Mouse (Mus musculus) hindbrain, embryonic 15.5 days (tissue): ENCODE data around the gene Jak2. TPM values are rescaled to one million over a fixed set of nuclear protein-coding genes. Genes with fewer than 3 reads are reported as not detected.
A peak's percentile ranks its signal among the peaks of the same experiment; 100 is the strongest.

ENCODE experiments used
- ATAC-seq: fragments of 200-750 bp; cut with Nextera tagmentation; 2 replicates; pipeline ENCODE4 v1.8.0; 2017; ENCODE audit warnings: low read depth, moderate number of reproducible peaks, moderate TSS enrichment; ENCODE audit not compliant: low FRiP score
- H3K27ac ChIP-seq: fragments of 300-500 bp; sonication (generic); replicated peaks from 2 replicates; pipeline ENCODE4 v1.5.1; 2015; ENCODE audit warnings: mild to moderate bottlenecking, inconsistent platforms
- H3K27me3 ChIP-seq: fragments of 300-500 bp; sonication (generic); 2 replicates; pipeline ENCODE4 v1.6.1; 2015; ENCODE audit warnings: control low read depth, inconsistent platforms
- H3K36me3 ChIP-seq: fragments of 300-500 bp; sonication (generic); 2 replicates; pipeline ENCODE4 v1.6.1; 2015; ENCODE audit warnings: control low read depth, inconsistent platforms
- H3K4me1 ChIP-seq: fragments of 300-500 bp; sonication (generic); replicated peaks from 2 replicates; pipeline ENCODE4 v1.6.1; 2015; ENCODE audit warnings: control low read depth, inconsistent platforms
- H3K4me2 ChIP-seq: fragments of 300-500 bp; sonication (generic); 2 replicates; pipeline ENCODE4 v1.6.1; 2015; ENCODE audit warnings: moderate library complexity, mild to moderate bottlenecking, inconsistent platforms
- H3K4me3 ChIP-seq: fragments of 300-500 bp; sonication (generic); 2 replicates; pipeline ENCODE4 v1.5.1; 2015; ENCODE audit warnings: mild to moderate bottlenecking, inconsistent platforms
- H3K9ac ChIP-seq: fragments of 300-500 bp; sonication (generic); 2 replicates; pipeline ENCODE4 v1.6.1; 2015; ENCODE audit warnings: inconsistent platforms
- H3K9me3 ChIP-seq: fragments of 300-500 bp; sonication (generic); 2 replicates; pipeline ENCODE4 v1.6.1; 2016; ENCODE audit warnings: control low read depth, inconsistent platforms
- WGBS: fragments of 180-500 bp; shearing (Covaris S2); methylation state at CpG from one replicate; pipeline ENCODE4 v1.1.7; 2015; 5-methylcytosine and 5-hydroxymethylcytosine counted together
- polyA plus RNA-seq: library from polyadenylated mRNA; unstranded; fragments of >200 nt; fragmentation: Nextera tagmentation; extraction: Ambion mirVana; gene quantifications from 2 replicates; pipeline ENCODE4 v1.2.1, GENCODE M21; 2015

The Jak2 gene
- polyA plus RNA-seq: 13.9 and 15.4 TPM in 2 replicates

GRCm38 (mm10) chr19:29251191-29251957 lies at the start of gene Jak2:
Gene Jak2 (plus strand): TSS chr19:29251828.
- Histone ChIP-seq H3K36me3 (no peaks in the 10 kb centered on the region), H3K9ac (peak within 1 kb of the TSS; percentile 91), H3K4me2 (peak within 1 kb of the TSS; percentile 82), H3K9me3 (no peaks in the 10 kb centered on the region), H3K27me3 (no peaks in the 10 kb centered on the region), H3K4me3 (peak within 1 kb of the TSS; percentile 91), H3K27ac (peak within 1 kb of the TSS; percentile 98), H3K4me1 (peaks cover 57% of the 10 kb centered on the region)
- peak; percentile 95 for ATAC-seq
- under 1% methylated on average over 70 of the region's 114 CpGs for WGBS

GRCm38 (mm10) chr19:29203337-29203736 lies 48.3 kb upstream of the Jak2 start:
- Histone ChIP-seq H3K36me3 (no peaks in the 10 kb centered on the region), H3K27me3 (no peaks in the 10 kb centered on the region), H3K4me2 (no peak overlapping the region), H3K4me3 (no peak overlapping the region), H3K4me1 (no peaks in the 10 kb centered on the region), H3K9ac (no peak overlapping the region), H3K9me3 (no peaks in the 10 kb centered on the region), H3K27ac (no peak overlapping the region)
- 67% methylated on average over 2 of the region's 2 CpGs for WGBS
- ATAC-seq: no peak

- Histone ChIP-seq H3K9me3 (no peaks in the 10 kb centered on the region), H3K4me3 (no peak overlapping the region), H3K4me1 (no peaks in the 10 kb centered on the region), H3K27me3 (no peaks in the 10 kb centered on the region), H3K36me3 (no peaks in the 10 kb centered on the region), H3K9ac (no peak overlapping the region), H3K27ac (no peak overlapping the region), H3K4me2 (no peak overlapping the region)
- ATAC-seq: no peak
- WGBS: 74% methylated on average over 4 of the region's 4 CpGs
Measured at GRCm38 (mm10) chr19:29204583-29204982, 47.0 kb upstream of the Jak2 start.

GRCm38 (mm10) chr19:29205267-29205666 lies 46.4 kb upstream of the Jak2 start:
- no peak overlapping the region for H3K9ac ChIP-seq
- H3K27ac ChIP-seq: no peak overlapping the region
- H3K4me3 ChIP-seq: no peak overlapping the region
- ATAC-seq: no peak
- H3K36me3 ChIP-seq: no peaks in the 10 kb centered on the region
- H3K27me3 ChIP-seq: no peaks in the 10 kb centered on the region
- WGBS: 74% methylated on average over 2 of the region's 2 CpGs
- H3K9me3 ChIP-seq: no peaks in the 10 kb centered on the region
- no peaks in the 10 kb centered on the region for H3K4me1 ChIP-seq
- no peak overlapping the region for H3K4me2 ChIP-seq

GRCm38 (mm10) chr19:29209898-29210297 lies 41.7 kb upstream of the Jak2 start:
- 91% methylated on average over 7 of the region's 7 CpGs for WGBS
- Histone ChIP-seq H3K4me1 (no peaks in the 10 kb centered on the region), H3K4me3 (no peak overlapping the region), H3K9ac (no peak overlapping the region), H3K36me3 (no peaks in the 10 kb centered on the region), H3K27ac (no peak overlapping the region), H3K27me3 (no peaks in the 10 kb centered on the region), H3K4me2 (no peak overlapping the region), H3K9me3 (no peaks in the 10 kb centered on the region)
- no peak for ATAC-seq

- 96% methylated on average over 9 of the region's 9 CpGs for WGBS
- no peak overlapping the region for H3K4me2 ChIP-seq
- no peak overlapping the region for H3K4me3 ChIP-seq
- H3K9me3 ChIP-seq: no peaks in the 10 kb centered on the region
- no peak overlapping the region for H3K27ac ChIP-seq
- no peaks in the 10 kb centered on the region for H3K4me1 ChIP-seq
- ATAC-seq: no peak
- H3K36me3 ChIP-seq: no peaks in the 10 kb centered on the region
- no peaks in the 10 kb centered on the region for H3K27me3 ChIP-seq
- no peak overlapping the region for H3K9ac ChIP-seq
Measured at GRCm38 (mm10) chr19:29210319-29210718, 41.3 kb upstream of the Jak2 start.

- H3K27me3 ChIP-seq: no peaks in the 10 kb centered on the region
- H3K27ac ChIP-seq: no peak overlapping the region
- ATAC-seq: no peak
- H3K4me2 ChIP-seq: no peak overlapping the region
- H3K4me3 ChIP-seq: no peak overlapping the region
- no peaks in the 10 kb centered on the region for H3K36me3 ChIP-seq
- 44% methylated on average over 8 of the region's 8 CpGs for WGBS
- no peak overlapping the region for H3K9ac ChIP-seq
- no peaks in the 10 kb centered on the region for H3K4me1 ChIP-seq
- H3K9me3 ChIP-seq: no peaks in the 10 kb centered on the region
Measured at GRCm38 (mm10) chr19:29215811-29216509, 35.7 kb upstream of the Jak2 start.

- ATAC-seq: no peak
- Histone ChIP-seq H3K27ac (no peak overlapping the region), H3K4me2 (no peak overlapping the region), H3K36me3 (no peaks in the 10 kb centered on the region), H3K9ac (no peak overlapping the region), H3K4me3 (no peak overlapping the region), H3K27me3 (no peaks in the 10 kb centered on the region), H3K9me3 (no peaks in the 10 kb centered on the region), H3K4me1 (no peaks in the 10 kb centered on the region)
- 79% methylated on average over 4 of the region's 4 CpGs for WGBS
Measured at GRCm38 (mm10) chr19:29221867-29222266, 29.8 kb upstream of the Jak2 start.

GRCm38 (mm10) chr19:29224968-29225367 lies 26.7 kb upstream of the Jak2 start:
- no peaks in the 10 kb centered on the region for H3K36me3 ChIP-seq
- ATAC-seq: no peak

GRCm38 (mm10) chr19:29226996-29227395 lies 24.6 kb upstream of the Jak2 start:
- no peaks in the 10 kb centered on the region for H3K4me1 ChIP-seq
- no peak for ATAC-seq
- WGBS: 75% methylated on average over 1 of the region's 1 CpGs
- H3K4me3 ChIP-seq: no peak overlapping the region
- no peaks in the 10 kb centered on the region for H3K9me3 ChIP-seq
- no peak overlapping the region for H3K27ac ChIP-seq
- H3K4me2 ChIP-seq: no peak overlapping the region
- H3K27me3 ChIP-seq: no peaks in the 10 kb centered on the region
- H3K9ac ChIP-seq: no peak overlapping the region
- no peaks in the 10 kb centered on the region for H3K36me3 ChIP-seq

More at GRCm38 (mm10) chr19:29224968-29225367, 26.7 kb upstream of the Jak2 start:
- H3K27me3 ChIP-seq: no peaks in the 10 kb centered on the region
- H3K9ac ChIP-seq: no peak overlapping the region
- H3K4me2 ChIP-seq: no peak overlapping the region
- no peak overlapping the region for H3K27ac ChIP-seq
- H3K4me3 ChIP-seq: no peak overlapping the region
- H3K4me1 ChIP-seq: no peaks in the 10 kb centered on the region
- no peaks in the 10 kb centered on the region for H3K9me3 ChIP-seq

- 69% methylated on average over 9 of the region's 9 CpGs for WGBS
Measured at GRCm38 (mm10) chr19:29227941-29228590, 23.6 kb upstream of the Jak2 start.

GRCm38 (mm10) chr19:29228989-29229388 lies 22.6 kb upstream of the Jak2 start:
- Histone ChIP-seq H3K4me2 (no peak overlapping the region), H3K9ac (no peak overlapping the region), H3K4me3 (no peak overlapping the region), H3K27me3 (no peaks in the 10 kb centered on the region), H3K36me3 (no peaks in the 10 kb centered on the region), H3K27ac (no peak overlapping the region), H3K9me3 (no peaks in the 10 kb centered on the region), H3K4me1 (no peaks in the 10 kb centered on the region)
- 86% methylated on average over 2 of the region's 2 CpGs for WGBS
- no peak for ATAC-seq

More at GRCm38 (mm10) chr19:29227941-29228590, 23.6 kb upstream of the Jak2 start:
- Histone ChIP-seq H3K36me3 (no peaks in the 10 kb centered on the region), H3K4me2 (no peak overlapping the region), H3K9me3 (no peaks in the 10 kb centered on the region), H3K4me1 (no peaks in the 10 kb centered on the region), H3K27me3 (no peaks in the 10 kb centered on the region), H3K9ac (no peak overlapping the region), H3K27ac (no peak overlapping the region), H3K4me3 (no peak overlapping the region)
- no peak for ATAC-seq
